Mouse (Mus musculus) E14TG2a.4 (cell line): ENCODE results near the gene Plppr2.

Experiments
- CTCF ChIP-seq: conservative IDR thresholded peaks from 2 replicates; pipeline ENCODE4 v1.5.1; 2014; ENCODE audit warnings: low read length
- NANOG ChIP-seq: IDR thresholded peaks from 2 replicates; pipeline ENCODE4 v1.6.1; 2014; ENCODE audit warnings: borderline replicate concordance, low read length, mixed read lengths

DNA sequence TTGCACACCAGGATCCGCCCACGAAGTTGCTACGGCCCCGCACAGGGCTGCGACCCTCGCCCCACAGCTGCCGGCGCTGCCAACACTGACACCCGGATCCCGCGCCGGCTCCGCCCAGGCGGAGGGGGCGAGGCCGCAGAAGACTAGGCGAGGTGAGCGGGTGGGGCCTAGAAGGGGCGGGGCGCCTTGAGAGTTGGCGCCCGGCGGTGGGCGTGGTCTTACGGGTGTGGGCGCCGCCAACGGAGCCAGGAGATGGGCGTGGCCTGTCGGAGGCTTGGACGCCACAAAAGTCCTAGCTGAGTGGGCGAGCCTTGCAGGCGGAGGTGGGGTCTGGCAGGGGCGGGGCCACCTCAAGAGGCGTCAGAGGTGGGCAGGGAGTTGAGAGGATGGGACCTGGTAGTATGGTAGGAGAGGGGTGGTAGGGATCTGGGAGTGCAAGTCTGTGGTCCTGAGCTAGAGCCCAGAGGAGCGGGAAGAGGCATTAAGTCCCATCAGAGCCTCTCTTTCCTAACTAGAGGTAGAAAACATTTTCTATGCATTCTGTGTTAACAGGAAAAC lies 18.7 kb upstream of the Plppr2 start, which contains the start of gene Rab3d:
- TF ChIP-seq CTCF (no peak), NANOG (no peak)
